Mouse (Mus musculus): ENCODE data around the gene Sh3glb2. TPM values are rescaled to one million over a fixed set of nuclear protein-coding genes. Genes with fewer than 3 reads are reported as not detected.

Sh3glb2 gene
- polyA plus RNA-seq, 1 experiment: 304 TPM

DNA sequence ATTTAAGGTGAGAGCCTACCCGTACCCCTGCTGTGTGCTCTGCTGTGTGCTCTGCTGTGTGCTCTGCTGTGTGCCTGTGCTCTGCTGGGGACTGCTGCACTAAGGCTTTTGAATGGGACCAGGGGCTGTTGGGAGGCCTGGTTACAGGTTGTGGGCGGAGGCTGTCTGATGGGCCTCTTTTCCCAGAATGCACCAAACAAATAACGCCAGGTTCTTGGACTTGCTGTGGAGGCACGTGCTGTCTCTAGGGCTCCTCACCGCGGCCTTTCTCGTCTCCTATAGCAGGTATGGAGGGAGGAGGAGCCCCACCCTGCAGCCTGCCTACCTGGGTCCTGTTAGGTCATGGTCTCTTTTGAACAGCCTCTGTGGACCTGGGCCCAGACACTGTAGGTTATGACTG, 37.1 kb upstream of the Sh3glb2 start:
- DNase-seq (ENCODE audit: low read depth): no peak
- TF ChIP-seq CTCF (IDR thresholded peaks at IDR 0.05; ENCODE audit: borderline replicate concordance, extremely low read depth, insufficient read depth, insufficient read length) (no peak), POLR2A (IDR thresholded peaks at IDR 0.05; ENCODE audit: borderline replicate concordance, extremely low read depth, insufficient read depth, insufficient read length, poor library complexity, severe bottlenecking) (no peak)

GRCm38 (mm10) chr2:30395757-30396156, 36.6 kb upstream of the Sh3glb2 start:
- TF ChIP-seq POLR2A (IDR thresholded peaks at IDR 0.05; ENCODE audit: borderline replicate concordance, extremely low read depth, insufficient read depth, insufficient read length, poor library complexity, severe bottlenecking) (no peak), CTCF (IDR thresholded peaks at IDR 0.05; ENCODE audit: borderline replicate concordance, extremely low read depth, insufficient read depth, insufficient read length) (no peak)
- no peak for DNase-seq (ENCODE audit: low read depth)

DNA sequence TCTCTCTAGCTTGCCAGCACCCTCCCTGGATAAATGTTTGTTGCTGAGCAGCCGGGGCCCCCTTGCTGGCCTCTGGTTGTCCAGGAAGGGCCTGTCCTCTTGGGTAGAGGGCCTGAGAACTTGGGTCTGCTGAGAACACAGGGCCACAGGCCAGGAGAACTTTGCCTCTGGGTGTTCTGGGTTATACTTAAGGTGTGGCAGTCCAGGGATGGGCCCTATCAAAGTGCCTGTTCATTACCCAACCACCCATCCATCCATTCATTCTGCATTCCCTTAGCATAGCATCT, 34.2 kb upstream of the Sh3glb2 start:
- no peak for DNase-seq (ENCODE audit: low read depth)
- TF ChIP-seq CTCF (IDR thresholded peaks at IDR 0.05; ENCODE audit: borderline replicate concordance, extremely low read depth, insufficient read depth, insufficient read length): no peak
- no peak for TF ChIP-seq POLR2A (IDR thresholded peaks at IDR 0.05; ENCODE audit: borderline replicate concordance, extremely low read depth, insufficient read depth, insufficient read length, poor library complexity, severe bottlenecking)

DNA sequence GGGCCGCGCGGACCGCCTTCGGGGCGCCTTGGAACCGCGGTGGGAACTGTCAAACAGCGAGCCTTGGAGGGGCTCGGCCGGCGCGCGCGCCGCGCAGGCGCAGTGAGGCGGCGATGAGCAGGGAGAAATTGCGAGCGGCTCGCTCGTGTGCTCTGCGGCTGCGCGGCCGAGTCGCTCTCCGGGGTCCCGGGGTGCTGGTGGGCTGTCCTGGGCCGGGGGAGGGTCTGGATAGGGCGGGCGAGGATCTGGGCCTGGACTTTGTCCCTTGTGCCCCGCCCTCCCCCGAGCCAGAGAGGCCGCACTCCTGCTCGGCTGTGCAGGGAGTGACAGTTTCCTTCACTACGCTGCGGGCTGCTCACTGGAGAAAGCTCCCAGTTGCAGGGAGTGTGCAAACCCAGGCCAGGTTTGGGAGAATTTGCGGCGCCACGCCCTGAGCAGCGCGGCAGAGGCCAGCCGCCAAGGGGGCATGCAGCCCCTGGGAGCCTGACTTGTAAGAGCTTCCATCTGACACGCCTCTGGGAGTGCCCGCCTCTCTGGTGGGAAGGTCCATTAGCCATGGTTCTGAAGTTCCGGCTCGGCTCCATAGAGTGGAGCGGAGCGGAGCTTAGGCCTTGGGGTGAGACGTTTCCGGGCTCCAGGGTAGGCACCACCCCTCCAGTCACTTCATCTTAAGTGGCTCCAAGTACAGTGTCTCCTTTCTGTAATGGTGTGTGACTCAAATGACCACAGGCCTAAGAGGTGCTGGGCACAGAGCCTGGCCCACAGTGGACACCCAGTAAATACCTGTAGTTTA, 33.6 kb upstream of the Sh3glb2 start:
- TF ChIP-seq POLR2A (IDR thresholded peaks at IDR 0.05; ENCODE audit: borderline replicate concordance, extremely low read depth, insufficient read depth, insufficient read length, poor library complexity, severe bottlenecking) (peak; percentile 66; the same call in 1 of the 2 replicates), CTCF (IDR thresholded peaks at IDR 0.05; ENCODE audit: borderline replicate concordance, extremely low read depth, insufficient read depth, insufficient read length) (no peak)
- peak; percentile 96 for DNase-seq (ENCODE audit: low read depth)

GRCm38 (mm10) chr2:30392114-30392576, 33.0 kb upstream of the Sh3glb2 start, which contains the start of gene Dolpp1:
TSS of gene Dolpp1 (plus strand) at chr2:30392254.
- DNase-seq (ENCODE audit: low read depth): peak; percentile 100
- TF ChIP-seq CTCF (IDR thresholded peaks at IDR 0.05; ENCODE audit: borderline replicate concordance, extremely low read depth, insufficient read depth, insufficient read length): no peak
- no peak; the same call in 1 of the 2 replicates for TF ChIP-seq POLR2A (IDR thresholded peaks at IDR 0.05; ENCODE audit: borderline replicate concordance, extremely low read depth, insufficient read depth, insufficient read length, poor library complexity, severe bottlenecking)

- no peak for DNase-seq (ENCODE audit: low read depth)
- TF ChIP-seq POLR2A (IDR thresholded peaks at IDR 0.05; ENCODE audit: borderline replicate concordance, extremely low read depth, insufficient read depth, insufficient read length, poor library complexity, severe bottlenecking): no peak
- no peak for TF ChIP-seq CTCF (IDR thresholded peaks at IDR 0.05; ENCODE audit: borderline replicate concordance, extremely low read depth, insufficient read depth, insufficient read length)
Observed at GRCm38 (mm10) chr2:30389000-30389399, 29.9 kb upstream of the Sh3glb2 start.

DNA sequence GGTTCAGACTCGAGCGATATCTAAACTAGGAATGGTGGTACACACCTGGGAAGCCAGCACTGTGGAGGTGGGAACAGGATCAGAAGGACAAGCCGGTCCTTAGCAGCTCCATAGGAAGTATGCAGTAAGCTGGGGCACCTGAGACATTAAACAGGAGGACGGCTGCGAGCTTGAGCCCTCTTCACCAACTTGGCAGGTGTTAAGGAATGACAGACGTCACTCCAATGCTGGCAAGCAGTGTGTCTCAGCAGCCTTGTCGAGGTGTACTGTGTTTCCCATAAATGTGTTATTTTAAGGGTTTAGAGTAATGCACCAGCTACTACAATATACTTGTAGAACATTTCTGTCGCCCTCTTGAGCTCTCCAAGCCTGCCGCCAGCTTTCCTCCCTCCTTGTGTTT, 27.8 kb upstream of the Sh3glb2 start:
- TF ChIP-seq POLR2A (IDR thresholded peaks at IDR 0.05; ENCODE audit: borderline replicate concordance, extremely low read depth, insufficient read depth, insufficient read length, poor library complexity, severe bottlenecking) (no peak), CTCF (IDR thresholded peaks at IDR 0.05; ENCODE audit: borderline replicate concordance, extremely low read depth, insufficient read depth, insufficient read length) (no peak)

GRCm38 (mm10) chr2:30385591-30385990, 26.5 kb upstream of the Sh3glb2 start:
- DNase-seq (ENCODE audit: low read depth): no peak
- no peak for TF ChIP-seq POLR2A (IDR thresholded peaks at IDR 0.05; ENCODE audit: borderline replicate concordance, extremely low read depth, insufficient read depth, insufficient read length, poor library complexity, severe bottlenecking)
- no peak for TF ChIP-seq CTCF (IDR thresholded peaks at IDR 0.05; ENCODE audit: borderline replicate concordance, extremely low read depth, insufficient read depth, insufficient read length)

More for the DNA sequence above, 27.8 kb upstream of the Sh3glb2 start:
- DNase-seq (ENCODE audit: low read depth): no peak

DNA sequence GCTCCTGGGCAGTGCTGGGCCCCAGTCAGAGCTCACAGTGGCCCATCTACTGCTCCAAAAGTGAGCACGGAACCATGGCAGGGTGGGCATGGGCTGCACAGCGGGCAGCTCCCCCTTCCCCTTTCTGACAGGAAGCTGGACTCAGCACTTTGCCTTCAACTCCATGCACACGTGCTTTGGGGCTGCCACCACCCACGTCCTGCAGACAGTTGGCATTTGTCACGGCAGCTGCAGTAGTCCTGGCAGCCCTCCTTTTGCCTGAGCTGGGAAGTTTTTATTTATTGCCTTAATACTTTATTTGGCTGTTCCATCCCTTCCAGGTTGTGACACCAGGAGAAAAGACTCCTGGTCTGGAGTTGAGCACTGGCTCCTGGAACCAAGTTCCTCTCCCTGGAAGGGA, 25.7 kb upstream of the Sh3glb2 start:
- no peak for DNase-seq (ENCODE audit: low read depth)

GRCm38 (mm10) chr2:30381377-30381725, 22.2 kb upstream of the Sh3glb2 start:
- no peak for DNase-seq (ENCODE audit: low read depth)

More for the DNA sequence above, 25.7 kb upstream of the Sh3glb2 start:
- TF ChIP-seq CTCF (IDR thresholded peaks at IDR 0.05; ENCODE audit: borderline replicate concordance, extremely low read depth, insufficient read depth, insufficient read length) (no peak), POLR2A (IDR thresholded peaks at IDR 0.05; ENCODE audit: borderline replicate concordance, extremely low read depth, insufficient read depth, insufficient read length, poor library complexity, severe bottlenecking) (no peak)

DNA sequence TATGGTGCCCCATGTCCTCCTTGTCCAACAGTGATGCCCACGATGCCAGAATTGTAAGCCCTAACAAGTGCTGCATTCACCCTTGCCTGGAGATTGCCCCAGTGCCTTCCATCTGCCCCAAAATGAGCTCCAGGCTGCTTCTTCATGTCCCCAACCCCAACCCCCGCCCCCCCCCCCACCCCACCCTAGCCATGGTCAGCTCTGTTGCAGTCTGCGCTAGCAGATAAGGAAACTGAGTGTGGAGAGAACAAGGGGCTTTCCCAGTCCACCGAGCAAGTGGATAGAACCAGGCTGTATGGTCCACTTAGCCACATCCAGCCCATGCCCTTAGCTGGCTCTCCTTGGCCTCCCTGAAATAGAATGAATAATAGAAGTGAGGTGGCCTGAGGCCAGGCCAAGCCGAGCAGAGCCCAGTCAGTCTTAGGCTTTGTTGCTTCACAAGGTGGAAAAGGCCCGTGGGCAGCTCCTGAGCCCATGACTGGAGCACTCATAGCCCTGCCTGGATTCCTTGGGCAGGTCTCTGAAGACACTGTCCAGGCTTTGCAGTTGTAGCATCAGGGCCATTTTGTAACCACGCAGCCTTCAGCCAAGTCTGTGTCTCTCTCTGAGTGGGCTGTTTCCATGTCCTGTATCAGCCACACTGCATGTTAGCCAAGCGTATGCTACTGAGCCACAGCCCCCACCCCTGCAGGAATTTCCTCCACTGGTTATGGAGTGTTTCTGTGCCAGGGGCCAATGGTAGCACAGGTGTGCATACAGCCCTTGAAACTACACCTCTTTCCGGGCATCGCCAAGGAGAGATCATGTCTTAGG, 21.6 kb upstream of the Sh3glb2 start:
- DNase-seq (ENCODE audit: low read depth): no peak
- no peak for TF ChIP-seq CTCF (IDR thresholded peaks at IDR 0.05; ENCODE audit: borderline replicate concordance, extremely low read depth, insufficient read depth, insufficient read length)
- no peak for TF ChIP-seq POLR2A (IDR thresholded peaks at IDR 0.05; ENCODE audit: borderline replicate concordance, extremely low read depth, insufficient read depth, insufficient read length, poor library complexity, severe bottlenecking)

More at GRCm38 (mm10) chr2:30381377-30381725, 22.2 kb upstream of the Sh3glb2 start:
- TF ChIP-seq CTCF (IDR thresholded peaks at IDR 0.05; ENCODE audit: borderline replicate concordance, extremely low read depth, insufficient read depth, insufficient read length) (no peak), POLR2A (IDR thresholded peaks at IDR 0.05; ENCODE audit: borderline replicate concordance, extremely low read depth, insufficient read depth, insufficient read length, poor library complexity, severe bottlenecking) (no peak)

Data from brain, embryonic 14.5 days (tissue).